Mouse (Mus musculus): Measurements from ENCODE around the gene Ptcd3. TPM values are rescaled to one million over a fixed set of nuclear protein-coding genes. Genes with fewer than 3 reads are reported as not detected.

The Ptcd3 gene
- polyA plus RNA-seq, 1 experiment: 23.6 TPM

GRCm38 (mm10) chr6:71945101-71945500 lies 36.6 kb upstream of the Ptcd3 start:
- Histone ChIP-seq H3K79me3 (ENCODE audit: low read depth) (no peaks in the 10 kb centered on the region), H3K27me3 (ENCODE audit: control insufficient read depth, insufficient read depth, insufficient read length) (no peaks in the 10 kb centered on the region), H3ac (ENCODE audit: control insufficient read depth, insufficient read length, low read depth) (no peak overlapping the region), H3K79me2 (ENCODE audit: control insufficient read depth, insufficient read depth) (no peaks in the 10 kb centered on the region), H3K4me3 (ENCODE audit: insufficient read depth, poor library complexity, severe bottlenecking) (no peak overlapping the region), H3K36me3 (ENCODE audit: control insufficient read depth, insufficient read depth) (peaks cover 48% of the 10 kb centered on the region)
- no peak for TF ChIP-seq MYOD1 (IDR thresholded peaks at IDR 0.05; ENCODE audit: control insufficient read depth, insufficient read length, low read depth)
- TF ChIP-seq MYOG (IDR thresholded peaks at IDR 0.05; ENCODE audit: control insufficient read depth, extremely low read depth, insufficient read length): no peak
- TF ChIP-seq CEBPB (IDR thresholded peaks at IDR 0.05; ENCODE audit: low read depth): no peak
- TF ChIP-seq USF1 (IDR thresholded peaks at IDR 0.05; ENCODE audit: low read depth): no peak
- no peak for TF ChIP-seq CTCF (IDR thresholded peaks at IDR 0.05; ENCODE audit: control insufficient read depth, insufficient read depth, insufficient read length)
- TF ChIP-seq FOSL1 (IDR thresholded peaks at IDR 0.05; ENCODE audit: insufficient read depth, low read length, poor library complexity, severe bottlenecking): no peak
- TF ChIP-seq MAX (IDR thresholded peaks at IDR 0.05): no peak

- no peaks in the 10 kb centered on the region for H3K27me3 ChIP-seq (ENCODE audit: control insufficient read depth, insufficient read depth, insufficient read length)
- no peak overlapping the region for H3K4me3 ChIP-seq (ENCODE audit: insufficient read depth, poor library complexity, severe bottlenecking)
- peaks cover 61% of the 10 kb centered on the region for H3K36me3 ChIP-seq (ENCODE audit: control insufficient read depth, insufficient read depth)
- TF ChIP-seq MAX (IDR thresholded peaks at IDR 0.05): no peak
- no peak for TF ChIP-seq CTCF (IDR thresholded peaks at IDR 0.05; ENCODE audit: control insufficient read depth, insufficient read depth, insufficient read length)
- TF ChIP-seq USF1 (IDR thresholded peaks at IDR 0.05; ENCODE audit: low read depth): no peak
- TF ChIP-seq MYOD1 (IDR thresholded peaks at IDR 0.05; ENCODE audit: control insufficient read depth, insufficient read length, low read depth): no peak
- TF ChIP-seq CEBPB (IDR thresholded peaks at IDR 0.05; ENCODE audit: low read depth): no peak
- TF ChIP-seq FOSL1 (IDR thresholded peaks at IDR 0.05; ENCODE audit: insufficient read depth, low read length, poor library complexity, severe bottlenecking): no peak
- no peak for TF ChIP-seq MYOG (IDR thresholded peaks at IDR 0.05; ENCODE audit: control insufficient read depth, extremely low read depth, insufficient read length)
- no peak overlapping the region for H3ac ChIP-seq (ENCODE audit: control insufficient read depth, insufficient read length, low read depth)
- no peaks in the 10 kb centered on the region for H3K79me2 ChIP-seq (ENCODE audit: control insufficient read depth, insufficient read depth)
- no peaks in the 10 kb centered on the region for H3K79me3 ChIP-seq (ENCODE audit: low read depth)
Observed at GRCm38 (mm10) chr6:71940912-71941311, 32.4 kb upstream of the Ptcd3 start.

GRCm38 (mm10) chr6:71935737-71936136 lies 27.2 kb upstream of the Ptcd3 start:
- TF ChIP-seq USF1 (IDR thresholded peaks at IDR 0.05; ENCODE audit: low read depth) (no peak), MYOG (IDR thresholded peaks at IDR 0.05; ENCODE audit: control insufficient read depth, extremely low read depth, insufficient read length) (no peak), MYOD1 (IDR thresholded peaks at IDR 0.05; ENCODE audit: control insufficient read depth, insufficient read length, low read depth) (no peak), MAX (IDR thresholded peaks at IDR 0.05) (no peak), CTCF (IDR thresholded peaks at IDR 0.05; ENCODE audit: control insufficient read depth, insufficient read depth, insufficient read length) (no peak), FOSL1 (IDR thresholded peaks at IDR 0.05; ENCODE audit: insufficient read depth, low read length, poor library complexity, severe bottlenecking) (no peak), CEBPB (IDR thresholded peaks at IDR 0.05; ENCODE audit: low read depth) (no peak)
- H3K27me3 ChIP-seq (ENCODE audit: control insufficient read depth, insufficient read depth, insufficient read length): no peaks in the 10 kb centered on the region
- peaks cover 4% of the 10 kb centered on the region for H3K79me3 ChIP-seq (ENCODE audit: low read depth)
- H3ac ChIP-seq (ENCODE audit: control insufficient read depth, insufficient read length, low read depth): no peak overlapping the region
- H3K79me2 ChIP-seq (ENCODE audit: control insufficient read depth, insufficient read depth): no peaks in the 10 kb centered on the region
- peaks cover 69% of the 10 kb centered on the region for H3K36me3 ChIP-seq (ENCODE audit: control insufficient read depth, insufficient read depth)
- H3K4me3 ChIP-seq (ENCODE audit: insufficient read depth, poor library complexity, severe bottlenecking): no peak overlapping the region

GRCm38 (mm10) chr6:71934081-71934556 lies 25.6 kb upstream of the Ptcd3 start:
- Histone ChIP-seq H3K79me3 (ENCODE audit: low read depth) (peaks cover 4% of the 10 kb centered on the region), H3K4me3 (ENCODE audit: insufficient read depth, poor library complexity, severe bottlenecking) (no peak overlapping the region), H3ac (ENCODE audit: control insufficient read depth, insufficient read length, low read depth) (no peak overlapping the region), H3K36me3 (ENCODE audit: control insufficient read depth, insufficient read depth) (peaks cover 78% of the 10 kb centered on the region), H3K79me2 (ENCODE audit: control insufficient read depth, insufficient read depth) (no peaks in the 10 kb centered on the region), H3K27me3 (ENCODE audit: control insufficient read depth, insufficient read depth, insufficient read length) (no peaks in the 10 kb centered on the region)
- TF ChIP-seq MYOD1 (IDR thresholded peaks at IDR 0.05; ENCODE audit: control insufficient read depth, insufficient read length, low read depth) (peak; percentile 90), FOSL1 (IDR thresholded peaks at IDR 0.05; ENCODE audit: insufficient read depth, low read length, poor library complexity, severe bottlenecking) (no peak), MAX (IDR thresholded peaks at IDR 0.05) (peak; percentile 32), USF1 (IDR thresholded peaks at IDR 0.05; ENCODE audit: low read depth) (no peak), MYOG (IDR thresholded peaks at IDR 0.05; ENCODE audit: control insufficient read depth, extremely low read depth, insufficient read length) (no peak), CTCF (IDR thresholded peaks at IDR 0.05; ENCODE audit: control insufficient read depth, insufficient read depth, insufficient read length) (no peak)

- no peak overlapping the region for H3ac ChIP-seq (ENCODE audit: control insufficient read depth, insufficient read length, low read depth)
- H3K4me3 ChIP-seq (ENCODE audit: insufficient read depth, poor library complexity, severe bottlenecking): no peak overlapping the region
- TF ChIP-seq FOSL1 (IDR thresholded peaks at IDR 0.05; ENCODE audit: insufficient read depth, low read length, poor library complexity, severe bottlenecking): no peak
- no peak for TF ChIP-seq USF1 (IDR thresholded peaks at IDR 0.05; ENCODE audit: low read depth)
- no peak for TF ChIP-seq CEBPB (IDR thresholded peaks at IDR 0.05; ENCODE audit: low read depth)
- no peak for TF ChIP-seq MYOD1 (IDR thresholded peaks at IDR 0.05; ENCODE audit: control insufficient read depth, insufficient read length, low read depth)
- no peak for TF ChIP-seq MYOG (IDR thresholded peaks at IDR 0.05; ENCODE audit: control insufficient read depth, extremely low read depth, insufficient read length)
- TF ChIP-seq CTCF (IDR thresholded peaks at IDR 0.05; ENCODE audit: control insufficient read depth, insufficient read depth, insufficient read length): no peak
- no peak for TF ChIP-seq MAX (IDR thresholded peaks at IDR 0.05)
- no peaks in the 10 kb centered on the region for H3K27me3 ChIP-seq (ENCODE audit: control insufficient read depth, insufficient read depth, insufficient read length)
- H3K79me2 ChIP-seq (ENCODE audit: control insufficient read depth, insufficient read depth): no peaks in the 10 kb centered on the region
- peaks cover 4% of the 10 kb centered on the region for H3K79me3 ChIP-seq (ENCODE audit: low read depth)
- peaks cover 78% of the 10 kb centered on the region for H3K36me3 ChIP-seq (ENCODE audit: control insufficient read depth, insufficient read depth)
Observed at GRCm38 (mm10) chr6:71932347-71932746, 23.8 kb upstream of the Ptcd3 start.

Measured in C2C12 (cell line).